Mouse (Mus musculus): ENCODE data around the gene Taf1a. TPM values are rescaled to one million over a fixed set of nuclear protein-coding genes. Genes with fewer than 3 reads are reported as not detected.

Gene Taf1a
- polyA plus RNA-seq, 1 experiment from 2014 or later, result 20.4 TPM

- Histone ChIP-seq H3K27ac (no peak overlapping the region), H3K9ac (no peak overlapping the region), H3K36me3 (replicated peaks) (no peaks in the 10 kb centered on the region), H3K27me3 (no peaks in the 10 kb centered on the region), H3K9me3 (no peaks in the 10 kb centered on the region), H3K4me3 (replicated peaks) (no peak overlapping the region), H3K4me1 (no peaks in the 10 kb centered on the region), H3K4me2 (no peak overlapping the region)
- 91% methylated on average over 10 of the region's 10 CpGs for WGBS
- ATAC-seq (ENCODE audit: low FRiP score), result no peak
Measured at GRCm38 (mm10) chr1:183420296-183420695, 31.5 kb downstream of the Taf1a start.

GRCm38 (mm10) chr1:183424100-183424499, 35.3 kb downstream of the Taf1a start:
- no peak overlapping the region for H3K9ac ChIP-seq
- ATAC-seq (ENCODE audit: low FRiP score), result no peak
- no peaks in the 10 kb centered on the region for H3K36me3 ChIP-seq (replicated peaks)
- no peak overlapping the region for H3K27ac ChIP-seq
- H3K4me3 ChIP-seq (replicated peaks), result no peak overlapping the region
- no peaks in the 10 kb centered on the region for H3K9me3 ChIP-seq
- no peak overlapping the region for H3K4me2 ChIP-seq
- no peaks in the 10 kb centered on the region for H3K4me1 ChIP-seq
- H3K27me3 ChIP-seq, result no peaks in the 10 kb centered on the region
- 95% methylated on average over 7 of the region's 7 CpGs for WGBS

- Histone ChIP-seq H3K4me2 (no peak overlapping the region), H3K27me3 (no peaks in the 10 kb centered on the region), H3K9ac (no peak overlapping the region), H3K4me1 (no peaks in the 10 kb centered on the region), H3K9me3 (no peaks in the 10 kb centered on the region), H3K36me3 (replicated peaks) (no peaks in the 10 kb centered on the region), H3K27ac (no peak overlapping the region), H3K4me3 (replicated peaks) (no peak overlapping the region)
- ATAC-seq (ENCODE audit: low FRiP score), result no peak
- WGBS, result 87% methylated on average over 9 of the region's 9 CpGs
Measured at GRCm38 (mm10) chr1:183434918-183435317, 46.1 kb downstream of the Taf1a start.

- Histone ChIP-seq H3K4me1 (no peaks in the 10 kb centered on the region), H3K4me3 (replicated peaks) (no peak overlapping the region), H3K36me3 (replicated peaks) (no peaks in the 10 kb centered on the region), H3K9me3 (no peaks in the 10 kb centered on the region), H3K27me3 (no peaks in the 10 kb centered on the region), H3K4me2 (no peak overlapping the region), H3K9ac (no peak overlapping the region), H3K27ac (no peak overlapping the region)
- ATAC-seq (ENCODE audit: low FRiP score), result no peak
- WGBS, result 25% methylated on average over 22 of the region's 22 CpGs
Measured at GRCm38 (mm10) chr1:183439036-183439435, 50.3 kb downstream of the Taf1a start.

GRCm38 (mm10) chr1:183442015-183442774, 53.4 kb downstream of the Taf1a start:
- Histone ChIP-seq H3K4me2 (no peak overlapping the region), H3K4me1 (no peaks in the 10 kb centered on the region), H3K4me3 (replicated peaks) (no peak overlapping the region), H3K9me3 (no peaks in the 10 kb centered on the region), H3K36me3 (replicated peaks) (no peaks in the 10 kb centered on the region), H3K27me3 (no peaks in the 10 kb centered on the region), H3K27ac (no peak overlapping the region), H3K9ac (no peak overlapping the region)
- 29% methylated on average over 19 of the region's 19 CpGs for WGBS
- ATAC-seq (ENCODE audit: low FRiP score), result peak; percentile 61; the same call in 1 of the 2 replicates

GRCm38 (mm10) chr1:183453066-183453465, 64.3 kb downstream of the Taf1a start:
- Histone ChIP-seq H3K27ac (no peak overlapping the region), H3K27me3 (no peaks in the 10 kb centered on the region), H3K9me3 (peaks cover 5% of the 10 kb centered on the region), H3K36me3 (replicated peaks) (no peaks in the 10 kb centered on the region), H3K4me2 (no peak overlapping the region), H3K4me3 (replicated peaks) (no peak overlapping the region), H3K9ac (no peak overlapping the region), H3K4me1 (0 out of 2 replicates have a peak, but pooled peaks cover 5% of the 10 kb centered on the region)
- 44% methylated on average over 3 of the region's 3 CpGs for WGBS
- ATAC-seq (ENCODE audit: low FRiP score), result no peak

Other genes starting within 250 kb of the Taf1a start
- 10.7 and 10.8 TPM in 2 replicates for gene Disp1, start 167.5 kb upstream of the Taf1a start, polyA plus RNA-seq (2016; fragmentation: Nextera tagmentation; extraction: Ambion mirVana)
- gene Aida, start 92.4 kb upstream of the Taf1a start, polyA plus RNA-seq (2016; fragmentation: Nextera tagmentation; extraction: Ambion mirVana), result 64.0 and 65.9 TPM in 2 replicates
- gene Brox, start 91.7 kb upstream of the Taf1a start, polyA plus RNA-seq (2016; fragmentation: Nextera tagmentation; extraction: Ambion mirVana), result 66.3 and 72.7 TPM in 2 replicates
- 114 and 133 TPM in 2 replicates for gene Mia3, start 19.4 kb upstream of the Taf1a start, polyA plus RNA-seq (2016; fragmentation: Nextera tagmentation; extraction: Ambion mirVana)
- 0.19 and 0.28 TPM in 2 replicates for gene Hhipl2, start 29.2 kb downstream of the Taf1a start, polyA plus RNA-seq (2016; fragmentation: Nextera tagmentation; extraction: Ambion mirVana)

All from forebrain, embryonic 12.5 days (tissue).